Mouse (Mus musculus) cortical plate, adult 2 months (tissue): ENCODE data around the gene Jph2.

Experiments used
- CTCF ChIP-seq: fragments of 200-500 bp; IDR thresholded peaks from 2 replicates; pipeline ENCODE4 v1.5.1; 2011; ENCODE audit warnings: mild to moderate bottlenecking, control low read depth, low read length; ENCODE audit not compliant: insufficient read depth; ENCODE audit errors: extremely low read depth
- POLR2A ChIP-seq: fragments of 200-500 bp; IDR thresholded peaks from 2 replicates; pipeline ENCODE4 v1.6.1; 2011; ENCODE audit warnings: mild to moderate bottlenecking, low read length, control low read depth; ENCODE audit not compliant: insufficient read depth; ENCODE audit errors: extremely low read depth

DNA sequence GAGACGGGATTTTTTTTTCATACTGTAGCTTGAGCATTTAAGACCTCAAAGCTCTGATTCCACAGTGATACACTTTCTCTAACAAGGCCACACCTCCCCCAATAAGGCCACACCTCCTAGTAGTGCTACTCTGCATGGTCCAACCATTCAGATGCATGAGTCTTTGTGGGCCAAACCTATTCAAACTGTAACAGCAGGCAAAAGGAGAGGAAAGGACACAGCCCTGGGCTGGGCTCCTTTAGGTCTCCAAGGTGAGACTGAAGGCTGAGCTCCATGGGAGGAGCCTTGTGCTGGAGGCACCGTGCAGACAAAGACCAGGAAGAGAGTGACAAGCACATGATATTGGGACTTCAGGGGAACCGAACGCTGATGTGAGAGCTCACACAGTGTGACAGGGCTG is 80.5 kb downstream of the Jph2 start:
- no peak for TF ChIP-seq POLR2A
- TF ChIP-seq CTCF = no peak
